Mouse (Mus musculus) heart, postnatal 10 days (tissue): ENCODE measurements around the gene Mov10. TPM values are rescaled to one million over a fixed set of nuclear protein-coding genes. Genes with fewer than 3 reads are reported as not detected.
A peak's percentile ranks its signal among the peaks of the same experiment; 100 is the strongest.
"Not testable (repeated sequence)": the region's sequence is repeated elsewhere in the genome, so short reads cannot be mapped to it uniquely, and the experiment has no call there.

ENCODE experiments used
- DNase-seq, 2 experiments: peaks; one replicate each; pipeline ENCODE4 v3.0.0; 2021
- intact Hi-C: fragments of 180-260 bp; cut with DNase I; formaldehyde crosslinking; loops from one replicate; pipeline ENCODE4 v1.15.1; 2025
- total RNA-seq, 2 experiments: library from RNA; stranded (reverse); gene quantifications; 2 replicates each; pipeline ENCODE4 v1.2.3; 2021

The Mov10 gene
- total RNA-seq, result 10 to 100 TPM; 10.3 to 14.6 TPM

DNA sequence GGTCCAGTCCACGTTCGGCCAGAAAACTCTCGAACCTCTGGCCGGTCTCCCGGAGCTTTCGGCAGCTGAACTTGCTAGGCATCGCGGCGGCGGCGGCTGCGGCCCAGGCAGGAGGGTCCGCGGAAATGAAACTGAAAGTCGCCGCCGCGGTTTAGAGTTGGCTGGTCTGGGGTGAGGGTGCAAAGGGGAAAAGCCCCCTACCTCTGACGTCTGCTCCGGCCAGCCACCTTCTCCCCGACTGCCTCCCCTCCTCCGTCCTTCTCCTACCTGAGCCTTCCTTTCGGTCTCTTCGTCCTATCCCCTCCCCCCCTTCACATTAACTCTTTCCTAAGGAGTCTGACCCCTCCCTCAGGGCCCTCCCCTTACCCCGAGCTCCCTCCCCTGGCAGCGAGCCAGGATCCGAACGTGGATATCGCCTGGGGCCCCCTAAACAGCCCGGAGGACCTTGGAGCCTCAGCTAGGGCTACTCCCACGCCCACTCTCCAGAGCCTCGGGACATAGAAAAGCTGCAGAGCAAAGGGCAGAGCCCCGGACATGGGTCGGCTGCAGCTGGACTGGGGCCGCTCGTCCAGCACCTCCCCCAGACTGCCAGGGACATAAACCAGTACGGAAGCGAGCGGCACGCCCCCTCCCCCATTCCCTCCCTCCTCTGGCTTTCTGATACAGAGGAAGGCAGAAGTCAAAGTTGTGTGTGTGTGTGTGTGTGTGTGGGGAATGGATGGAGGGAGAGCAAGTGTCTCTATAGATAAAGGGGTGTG is at the start of gene Mov10:
Gene Mov10, minus strand, starts transcription at position 573 of the 758 bp plus-strand sequence.
- intact Hi-C loops, result loop anchor here (1.0 to 5.0 kb wide), 3 partner anchors 21 to 44 kb away; partner anchors contain the start of genes Capza1 and St7l
- peak; percentile 83 to 85 for DNase-seq

- DNase-seq, intact Hi-C loops: not testable (repeated sequence)
These were observed 48.3 kb upstream of the Mov10 start for GRCm38 (mm10) chr3:104866674-104867073.

DNA sequence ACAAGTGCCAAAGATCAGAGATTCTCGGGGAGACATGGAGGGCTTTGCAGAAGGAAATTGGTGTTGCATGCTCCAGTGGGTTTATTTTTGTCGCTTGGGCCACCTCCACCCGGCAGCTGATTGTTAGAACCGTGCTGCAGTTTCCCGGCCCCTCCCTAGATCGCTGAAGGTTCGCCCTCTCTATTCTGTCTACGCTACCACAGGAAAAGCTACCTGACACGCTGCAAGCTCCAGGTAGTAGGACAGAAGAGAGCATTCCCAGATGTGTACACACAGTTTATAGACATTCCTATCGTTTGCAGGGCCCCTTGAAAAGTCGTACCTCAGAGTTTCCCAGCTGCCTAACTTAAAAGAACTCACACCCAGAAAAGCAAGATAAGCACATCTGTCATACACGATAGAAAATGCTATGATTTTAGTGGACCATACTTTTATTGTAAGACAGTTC is 47.0 kb upstream of the Mov10 start:
- intact Hi-C loops, result loop anchor here (2.0 kb wide), 3 partner anchors 77 to 189 kb away; partner anchors contain the start of gene Rhoc
- no peak for DNase-seq

GRCm38 (mm10) chr3:104864651-104865340 is 46.4 kb upstream of the Mov10 start:
- peak; percentile 92 to 95 for DNase-seq
- intact Hi-C loops, result loop anchor here (2.0 to 5.0 kb wide), 4 partner anchors 47 to 190 kb away; partner anchors contain the start of genes Mov10 and Rhoc

DNA sequence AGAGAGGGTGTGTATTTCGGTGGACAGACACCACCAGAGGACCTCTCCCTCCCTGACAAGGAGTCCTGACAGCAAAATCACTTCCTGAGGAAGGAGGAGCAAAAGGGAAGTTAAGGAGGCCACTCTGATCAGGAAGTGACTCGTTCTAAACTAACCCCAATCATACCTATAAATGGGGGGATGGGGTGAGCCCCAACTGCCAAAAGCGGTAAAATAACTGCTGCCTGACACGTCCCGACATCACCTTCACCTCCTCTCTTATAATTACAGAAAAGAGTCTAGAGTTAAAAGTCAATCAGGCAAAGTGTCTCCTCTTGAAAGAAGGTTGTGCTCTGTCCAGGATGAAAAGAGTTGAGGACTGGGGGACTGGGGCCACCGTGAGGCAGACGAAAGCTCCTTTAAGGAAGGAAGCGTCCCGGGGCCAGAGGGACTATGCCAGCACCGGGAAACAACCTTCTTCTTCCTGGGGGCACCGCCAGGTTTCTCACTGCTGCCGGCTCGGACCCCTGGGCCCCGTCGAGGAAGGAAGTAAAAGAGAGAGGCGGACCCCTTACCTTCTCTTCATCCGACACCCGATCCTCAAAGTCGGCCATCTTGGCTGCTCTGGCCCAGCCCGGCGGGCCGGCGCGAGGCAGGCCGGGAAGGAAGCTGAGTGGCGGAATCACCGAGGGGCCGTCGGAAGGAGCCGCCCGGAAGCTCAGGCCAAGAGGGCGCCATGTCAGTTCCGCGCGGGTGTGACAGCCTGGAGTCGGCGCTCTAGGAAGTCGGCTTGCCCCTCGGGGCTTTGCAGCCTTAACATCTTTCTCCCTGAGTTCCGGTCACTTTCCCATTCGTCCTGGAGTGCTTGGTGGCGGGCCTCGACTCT is 45.7 kb upstream of the Mov10 start, which contains the start of the genes St7l and Capza1:
Gene St7l, plus strand, starts transcription at position 220 of the 865 bp plus-strand sequence.
Gene Capza1, minus strand, starts transcription at position 720 of the 865 bp plus-strand sequence.
- peak; percentile 93 to 94 for DNase-seq
- intact Hi-C loops, result loop anchor here (2.0 to 5.0 kb wide), 4 partner anchors 47 to 191 kb away; partner anchors contain the start of genes Mov10 and Rhoc

- intact Hi-C loops, result no loop called here
- DNase-seq, result no peak
These were observed 40.2 kb upstream of the Mov10 start for GRCm38 (mm10) chr3:104858560-104858959.

DNA sequence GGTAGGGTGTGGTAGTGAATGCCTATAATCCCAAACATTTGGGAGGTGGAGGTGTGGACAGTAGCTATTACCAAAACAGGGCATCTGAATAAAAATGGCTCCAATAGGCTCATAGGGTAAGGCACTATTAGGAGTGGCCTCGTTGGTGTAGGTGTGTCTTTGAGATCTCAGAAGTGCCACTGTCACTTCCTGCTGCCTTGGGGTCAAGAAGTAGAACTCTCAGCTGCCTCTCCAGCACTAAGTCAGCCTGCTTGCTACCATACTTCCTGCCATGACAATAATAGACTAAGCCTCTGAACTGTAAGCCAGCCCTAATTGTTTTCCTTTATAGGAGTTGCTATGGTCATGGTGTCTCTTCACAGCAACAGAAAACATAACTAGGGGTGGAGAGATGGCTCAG is 37.7 kb upstream of the Mov10 start:
- intact Hi-C loops, result no loop called here
- no peak for DNase-seq

- DNase-seq, result no peak
- intact Hi-C loops, result no loop called here
These were observed 36.5 kb upstream of the Mov10 start for GRCm38 (mm10) chr3:104854866-104855265.

- no peak for DNase-seq
- intact Hi-C loops, result no loop called here
These were observed 36.1 kb upstream of the Mov10 start for GRCm38 (mm10) chr3:104854465-104854864.

- no peak for DNase-seq
- intact Hi-C loops, result loop anchor here (2.0 kb wide), 1 partner anchor 16 kb away; no protein-coding TSS in a partner anchor
These were observed 28.2 kb upstream of the Mov10 start for GRCm38 (mm10) chr3:104846601-104847000.

DNA sequence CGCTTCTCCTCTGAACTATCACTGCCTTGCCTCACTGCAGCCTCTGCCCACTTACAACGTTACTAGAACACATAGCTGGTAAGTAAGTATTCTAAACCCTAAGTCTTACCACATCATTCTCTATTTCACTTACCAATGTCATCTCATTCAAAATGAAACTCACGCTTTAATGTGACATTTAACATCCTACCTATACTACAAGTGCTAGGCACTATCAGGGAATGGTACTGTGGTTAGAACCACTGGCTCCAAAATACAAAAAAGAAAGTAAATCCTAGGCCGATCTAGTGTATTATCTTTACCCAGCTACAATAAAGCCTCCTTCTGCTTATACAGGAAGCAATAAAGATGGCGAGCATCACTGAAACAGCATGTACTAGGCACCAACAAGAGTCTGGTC is 22.7 kb upstream of the Mov10 start:
- intact Hi-C loops, result no loop called here
- DNase-seq, result no peak

- DNase-seq, result no peak
- intact Hi-C loops, result no loop called here
These were observed 17.4 kb upstream of the Mov10 start for GRCm38 (mm10) chr3:104835797-104836196.

DNA sequence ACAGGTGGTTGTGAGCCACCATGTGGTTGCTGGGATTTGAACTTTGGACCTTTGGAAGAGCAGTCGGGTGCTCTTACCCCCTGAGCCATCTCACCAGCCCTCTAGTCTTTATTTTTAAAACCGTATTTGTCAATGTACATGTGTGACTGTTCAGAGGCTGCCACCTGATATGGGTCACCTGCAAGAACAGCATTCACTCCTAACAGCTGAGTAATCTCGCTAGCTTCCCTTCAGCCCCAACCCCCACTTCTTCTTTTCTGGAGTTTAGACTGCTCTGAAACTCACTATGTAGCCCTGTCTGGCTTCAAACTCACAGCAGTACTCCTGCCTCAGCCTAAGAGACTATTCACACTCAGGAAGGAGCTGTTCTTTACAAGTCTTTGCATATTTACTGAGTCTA is 4.0 kb upstream of the Mov10 start:
- DNase-seq, result no peak
- intact Hi-C loops, result no loop called here

- intact Hi-C loops, result no loop called here
- no peak for DNase-seq
These were observed 2.1 kb upstream of the Mov10 start for GRCm38 (mm10) chr3:104820426-104820825.

- DNase-seq, result no peak
- intact Hi-C loops, result loop anchor here (1.0 to 5.0 kb wide), 2 partner anchors 28 to 44 kb away; partner anchors contain the start of genes Capza1 and St7l
These were observed 379 bp upstream of the Mov10 start for GRCm38 (mm10) chr3:104818749-104819134.

DNA sequence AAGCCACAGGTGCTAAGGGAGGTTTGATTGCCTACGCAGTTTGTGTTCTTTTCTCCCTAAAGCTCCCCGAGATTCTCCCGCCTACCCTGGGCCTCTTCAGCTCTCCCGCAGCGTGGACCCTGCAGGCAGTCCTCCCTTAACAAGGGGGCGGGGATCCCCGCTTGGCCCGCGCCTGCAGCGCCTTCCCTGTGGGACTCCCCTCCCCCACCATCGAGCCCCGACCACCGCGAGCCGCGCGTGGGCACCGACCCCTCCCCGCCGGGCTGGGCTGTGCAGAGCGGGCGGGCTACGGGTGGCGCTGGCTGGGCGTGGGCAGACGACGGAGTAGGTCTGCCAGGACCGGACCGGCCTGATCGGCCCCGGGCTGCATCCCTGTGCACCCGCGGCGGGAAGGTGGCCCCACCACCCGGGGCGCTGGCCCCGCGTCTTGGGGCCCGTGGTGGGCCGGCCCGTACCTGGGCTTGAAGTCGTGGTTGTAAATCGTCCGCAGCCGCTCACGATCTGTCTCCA is 827 bp downstream of the Mov10 start:
- intact Hi-C loops, result loop anchor here (2.0 to 5.0 kb wide), 2 partner anchors 21 to 45 kb away; partner anchors contain the start of genes Capza1 and St7l
- peak; percentile 77 to 78 for DNase-seq

GRCm38 (mm10) chr3:104816130-104816529 is 2.2 kb downstream of the Mov10 start:
- intact Hi-C loops, result loop anchor here (2.0 to 5.0 kb wide), 2 partner anchors 19 to 46 kb away; partner anchors contain the start of genes Capza1 and St7l
- no peak for DNase-seq

DNA sequence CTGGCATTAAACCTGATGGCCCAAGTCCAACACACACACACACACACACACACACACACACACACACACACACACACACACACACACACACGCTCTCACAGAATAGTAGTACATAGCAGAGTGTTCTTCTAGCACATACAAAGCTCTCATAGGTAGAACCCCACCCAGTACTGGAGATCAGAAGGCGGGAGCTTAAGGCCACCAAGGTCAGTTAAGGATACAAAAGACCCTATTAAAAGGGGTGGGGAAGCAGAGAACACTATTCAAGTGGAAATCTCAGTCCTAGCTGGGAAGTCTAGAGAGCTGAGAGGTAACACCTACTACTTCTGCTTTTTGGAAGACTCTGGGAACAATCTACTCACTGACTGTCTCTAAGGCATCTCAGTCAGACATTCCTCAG is 3.0 kb downstream of the Mov10 start:
- no peak for DNase-seq
- intact Hi-C loops, result loop anchor here (5.0 kb wide), 1 partner anchor 47 kb away; the partner anchor contains the start of genes Capza1 and St7l

DNA sequence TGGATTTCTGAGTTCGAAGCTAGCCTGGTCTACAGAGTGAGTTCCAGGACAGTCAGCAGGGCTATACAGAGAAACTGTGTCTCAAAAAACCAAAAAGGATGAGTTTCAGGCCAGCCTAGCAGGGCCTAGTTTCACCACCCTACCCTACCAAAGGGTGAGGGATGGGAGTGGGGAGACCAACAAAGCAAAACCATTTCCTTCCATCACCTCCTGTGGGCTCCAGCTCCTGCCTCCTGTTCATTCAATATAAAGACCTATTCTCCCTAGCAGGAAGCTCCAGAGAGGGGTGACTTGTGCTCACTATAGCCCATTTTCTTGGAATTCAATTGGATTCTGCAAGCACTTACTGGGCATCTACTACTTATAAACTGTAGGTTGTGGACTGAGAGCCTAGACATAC is 3.6 kb downstream of the Mov10 start:
- intact Hi-C loops, result loop anchor here (5.0 kb wide), 1 partner anchor 48 kb away; the partner anchor contains the start of genes Capza1 and St7l
- no peak for DNase-seq

DNA sequence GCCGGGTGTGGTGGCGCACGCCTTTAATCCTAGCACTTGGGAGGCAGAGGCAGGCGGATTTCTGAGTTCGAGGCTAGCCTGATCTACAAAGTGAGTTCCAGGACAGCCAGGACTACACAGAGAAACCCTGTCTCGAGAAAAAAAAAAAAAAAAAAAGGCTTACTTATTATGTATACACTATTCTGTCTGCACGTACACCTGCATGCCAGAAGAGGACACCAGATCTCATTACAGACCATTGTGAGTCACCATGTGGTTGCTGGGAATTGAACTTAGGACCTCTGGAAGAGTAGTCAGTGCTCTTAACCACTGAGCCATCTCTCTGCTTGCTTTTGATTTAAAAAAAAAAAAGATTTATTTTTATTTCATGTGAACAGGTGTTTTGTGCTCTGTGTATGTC is 5.1 kb downstream of the Mov10 start:
- intact Hi-C loops, DNase-seq: not testable (repeated sequence)
